Mouse (Mus musculus) ovary, postnatal 14 days (tissue): ENCODE data around the gene Stx4a.

Source experiments
- DNase-seq: peaks from one replicate; pipeline ENCODE4 v3.0.0; 2022; ENCODE audit warnings: low spot score

Stx4a gene

DNA sequence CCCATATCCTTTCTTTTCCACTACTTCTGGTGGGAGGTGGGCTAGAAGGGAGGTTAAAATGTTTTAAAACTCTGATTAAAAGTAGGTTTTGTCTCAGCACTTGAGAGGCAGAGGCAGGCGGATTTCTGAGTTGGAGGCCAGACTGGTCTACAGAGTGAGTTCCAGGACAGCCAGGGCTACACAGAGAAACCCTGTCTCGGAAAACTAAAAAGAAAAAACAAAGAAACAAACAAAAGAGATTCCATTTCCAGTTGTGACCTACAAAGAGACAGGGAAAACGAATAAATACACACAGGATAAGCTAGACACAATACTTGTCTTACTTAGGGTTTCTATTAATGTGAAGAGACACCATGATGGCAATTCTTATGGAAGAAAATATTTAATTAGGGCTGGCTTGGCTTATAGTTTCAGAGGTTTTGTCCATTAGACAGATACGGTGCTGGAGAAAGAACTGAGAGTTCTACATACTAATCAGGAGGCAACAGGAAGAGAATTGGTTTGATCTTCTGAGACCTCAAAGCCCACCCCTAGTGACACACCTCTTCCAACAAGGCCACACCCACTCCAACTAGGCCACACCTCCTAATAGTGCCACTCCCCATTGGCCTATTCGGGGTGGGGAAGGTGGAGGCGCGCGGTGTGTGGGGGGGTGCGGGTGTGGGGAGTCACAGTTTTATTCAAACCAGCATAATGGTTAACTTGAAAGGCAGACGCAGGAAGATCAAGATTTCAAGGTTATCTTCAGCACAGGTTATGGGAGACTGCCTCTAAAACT lies 74.3 kb downstream of the Stx4a start:
- no peak for DNase-seq
